Mouse (Mus musculus): ENCODE measurements at regions not wholly inside any gene's neighbourhood (a gene's known extent, or its start where the extent isn't known, plus 50 kb on each side); places are given as distances from the start of the nearest gene placed in this dataset.

GRCm38 (mm10) chr16:77237631-77238357 is 224.3 kb downstream of the Usp25 start:
- no peak for DNase-seq (ENCODE audit: low spot score)

- DNase-seq (ENCODE audit: low spot score) = no peak
Measured at GRCm38 (mm10) chr16:77237272-77237603, 223.7 kb downstream of the Usp25 start.

- no peak for DNase-seq (ENCODE audit: low spot score)
Measured at GRCm38 (mm10) chr16:77236509-77237271, 223.2 kb downstream of the Usp25 start.

- no peak for DNase-seq (ENCODE audit: low spot score)
Measured at GRCm38 (mm10) chr16:77236021-77236420, 222.5 kb downstream of the Usp25 start.

GRCm38 (mm10) chr16:77235449-77235848 is 221.9 kb downstream of the Usp25 start:
- no peak for DNase-seq (ENCODE audit: low spot score)
